ENCODE assay signal across 17 mouse cellular contexts in the genomic region with DNA sequence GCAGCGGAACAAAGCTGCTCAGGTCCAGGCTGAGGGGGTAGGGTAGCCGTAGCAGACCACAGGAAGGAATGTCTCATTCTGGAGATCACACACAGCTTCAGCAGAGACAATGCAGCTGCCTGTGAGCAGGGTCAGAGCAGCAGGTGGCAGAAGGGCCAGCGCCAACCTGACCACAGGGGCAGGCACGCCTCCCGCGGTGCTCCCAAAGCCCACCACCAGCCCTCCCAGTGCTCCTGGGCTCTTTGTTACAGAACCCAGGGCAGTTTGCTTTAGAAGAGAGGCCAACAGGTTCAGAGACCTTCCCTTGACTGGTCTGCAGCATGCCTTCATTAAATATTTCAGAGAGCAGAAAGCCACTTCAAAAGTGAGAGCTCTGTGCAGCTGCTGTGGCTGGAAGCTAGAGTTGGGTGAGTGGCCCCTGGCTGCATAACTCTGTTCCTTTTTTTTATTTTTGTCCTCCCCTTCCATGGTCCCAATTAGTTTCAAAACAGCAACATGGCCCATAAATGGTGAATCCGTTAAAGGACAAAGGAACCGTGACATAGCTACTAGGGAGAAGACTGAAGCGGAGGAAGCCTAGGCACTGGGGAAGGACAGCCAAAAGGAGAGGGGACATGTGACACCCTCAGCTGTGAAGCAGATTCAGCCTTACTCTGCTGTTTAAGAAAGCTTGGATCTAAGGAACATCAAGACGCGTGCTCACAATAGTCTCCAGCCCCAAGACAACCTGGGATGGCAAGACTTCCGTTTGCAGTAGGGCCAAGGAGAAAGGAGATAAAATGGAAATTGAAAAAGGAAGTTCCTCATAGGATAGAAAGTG.
DNase-seq lines count a peak whose midpoint lies in the region; ATAC-seq and TF ChIP-seq lines count a peak whose summit lies in the region.
"Had no signal": no experiment of that assay in that cellular context is flagged by ENCODE, and none has a peak within 500 bp of the region (broad histone marks: within the 10 kb centered on the region; RNA-seq: fewer than 3 reads in every experiment).

No protein-coding gene starts in this region.

- TF ChIP-seq EP300 in heart, adult 2 months (IDR thresholded peaks at IDR 0.05; ENCODE audit: insufficient read depth, low read depth, low read length): no peak

- H3K4me3 ChIP-seq in heart, adult 2 months: no peak overlapping the region
- no peak overlapping the region for H3K4me3 ChIP-seq in midbrain, embryonic 10.5 days
- H3K4me3 ChIP-seq in midbrain, embryonic 14.5 days (replicated peaks; ENCODE audit: low read depth, low read length): no peak overlapping the region
- no peak overlapping the region for H3K4me3 ChIP-seq in embryonic facial prominence, embryonic 14.5 days (ENCODE audit: low read depth, low read length)
- H3K4me3 ChIP-seq in neural tube, embryonic 11.5 days (ENCODE audit: low read depth, low read length): no peak overlapping the region
- H3K4me3 ChIP-seq: liver, embryonic 13.5 days had no signal

- DNase-seq in heart, adult 11 months: peak; percentile 66
- no peak for DNase-seq in heart, adult 2 months
- peak; percentile 30 for DNase-seq in midbrain, embryonic 10.5 days (ENCODE audit: low spot score)
- no peak for DNase-seq in midbrain, embryonic 14.5 days
- DNase-seq in embryonic facial prominence, embryonic 14.5 days (ENCODE audit: low spot score): peak; percentile 40
- DNase-seq in neural tube, embryonic 11.5 days (ENCODE audit: low spot score): peak; percentile 16
- no peak for DNase-seq in adrenal gland, adult 8-10 months
- DNase-seq in gastrocnemius, adult 8-10 months (ENCODE audit: low spot score in 2 of 2): no peak
- DNase-seq: adrenal gland, postnatal 10 days; cerebellum, adult 11-12 months; gastrocnemius, postnatal 14 days; heart, postnatal 14 days; kidney, adult 18-20 months; liver, embryonic 13.5 days; spleen, adult 18-20 months; thymus, adult 2 months had no signal

- H3K27ac ChIP-seq in heart, adult 2 months: no peak overlapping the region
- H3K27ac ChIP-seq in midbrain, embryonic 10.5 days (replicated peaks): peak overlapping the region; percentile 70
- H3K27ac ChIP-seq in midbrain, embryonic 14.5 days (replicated peaks; ENCODE audit: low read depth, low read length): no peak overlapping the region
- H3K27ac ChIP-seq in embryonic facial prominence, embryonic 14.5 days (replicated peaks; ENCODE audit: low read depth, low read length): peak overlapping the region; percentile 36
- H3K27ac ChIP-seq in neural tube, embryonic 11.5 days (ENCODE audit: low read depth, low read length): no peak overlapping the region
- H3K27ac ChIP-seq: liver, embryonic 13.5 days had no signal

- H3K4me2 ChIP-seq in midbrain, embryonic 14.5 days (ENCODE audit: low read length): no peak overlapping the region
- no peak overlapping the region for H3K4me2 ChIP-seq in embryonic facial prominence, embryonic 14.5 days (ENCODE audit: low read depth, low read length)
- H3K4me2 ChIP-seq in neural tube, embryonic 11.5 days (ENCODE audit: low read depth): no peak overlapping the region
- H3K4me2 ChIP-seq: liver, embryonic 13.5 days had no signal

- intact Hi-C loops in heart, adult 2 months (cut with DNase I): no loop called here

- WGBS in heart, adult 2 months: 58% methylated on average over 12 of the region's 12 CpGs
- WGBS in midbrain, embryonic 10.5 days: 42% methylated on average over 12 of the region's 12 CpGs
- 34% methylated on average over 12 of the region's 12 CpGs for WGBS in midbrain, embryonic 14.5 days
- 44% methylated on average over 12 of the region's 12 CpGs for WGBS in embryonic facial prominence, embryonic 14.5 days
- WGBS in neural tube, embryonic 11.5 days: 32% methylated on average over 12 of the region's 12 CpGs

- no peak for TF ChIP-seq POLR2A in heart, adult 2 months (IDR thresholded peaks at IDR 0.05; ENCODE audit: insufficient read depth, low read depth, low read length)

- H3K27me3 ChIP-seq in heart, adult 2 months (ENCODE audit: control insufficient read depth, insufficient read depth, low read length): no peaks in the 10 kb centered on the region
- peaks cover 6% of the 10 kb centered on the region for H3K27me3 ChIP-seq in midbrain, embryonic 10.5 days (ENCODE audit: low read depth, poor library complexity, severe bottlenecking)
- H3K27me3 ChIP-seq in midbrain, embryonic 14.5 days (ENCODE audit: control insufficient read depth, insufficient read depth, low read length): no peaks in the 10 kb centered on the region
- no peaks in the 10 kb centered on the region for H3K27me3 ChIP-seq in embryonic facial prominence, embryonic 14.5 days (replicated peaks; ENCODE audit: control insufficient read depth, insufficient read depth, low read length)
- no peaks in the 10 kb centered on the region for H3K27me3 ChIP-seq in neural tube, embryonic 11.5 days (ENCODE audit: control insufficient read depth, insufficient read depth, low read length)
- H3K27me3 ChIP-seq: liver, embryonic 13.5 days; Patski had no signal

- no peak for ATAC-seq in midbrain, embryonic 14.5 days (ENCODE audit: low FRiP score, low TSS enrichment)
- peak; percentile 74 for ATAC-seq in embryonic facial prominence, embryonic 14.5 days (ENCODE audit: low read depth)
- ATAC-seq in neural tube, embryonic 11.5 days (ENCODE audit: insufficient read depth, low FRiP score, low TSS enrichment): no peak
- ATAC-seq: Patski had no signal

- H3K9ac ChIP-seq in heart, adult 2 months (ENCODE audit: low read depth, low read length): no peak overlapping the region
- H3K9ac ChIP-seq in midbrain, embryonic 14.5 days (replicated peaks; ENCODE audit: low read length): no peak overlapping the region
- H3K9ac ChIP-seq in embryonic facial prominence, embryonic 14.5 days (ENCODE audit: low read depth, low read length): no peak overlapping the region
- no peak overlapping the region for H3K9ac ChIP-seq in neural tube, embryonic 11.5 days (ENCODE audit: low read length)
- H3K9ac ChIP-seq: liver, embryonic 13.5 days had no signal

- no peaks in the 10 kb centered on the region; the same call in 1 of the 2 replicates for H3K4me1 ChIP-seq in heart, adult 2 months (ENCODE audit: control insufficient read depth, insufficient read depth, low read length)
- peaks cover 12% of the 10 kb centered on the region for H3K4me1 ChIP-seq in midbrain, embryonic 10.5 days
- H3K4me1 ChIP-seq in midbrain, embryonic 14.5 days (ENCODE audit: control insufficient read depth, insufficient read depth, low read length): no peaks in the 10 kb centered on the region
- H3K4me1 ChIP-seq in embryonic facial prominence, embryonic 14.5 days (ENCODE audit: control insufficient read depth, insufficient read depth, low read length): peaks cover 5% of the 10 kb centered on the region
- no peaks in the 10 kb centered on the region for H3K4me1 ChIP-seq in neural tube, embryonic 11.5 days (ENCODE audit: control insufficient read depth, insufficient read depth, low read length)
- H3K4me1 ChIP-seq: liver, embryonic 13.5 days had no signal

- no peaks in the 10 kb centered on the region for H3K9me3 ChIP-seq in midbrain, embryonic 10.5 days (replicated peaks)
- H3K9me3 ChIP-seq in midbrain, embryonic 14.5 days (ENCODE audit: control insufficient read depth, low read length): no peaks in the 10 kb centered on the region
- H3K9me3 ChIP-seq in embryonic facial prominence, embryonic 14.5 days (ENCODE audit: control insufficient read depth, low read length): no peaks in the 10 kb centered on the region
- no peaks in the 10 kb centered on the region for H3K9me3 ChIP-seq in neural tube, embryonic 11.5 days (ENCODE audit: control insufficient read depth, low read length)
- H3K9me3 ChIP-seq: liver, embryonic 13.5 days had no signal

- H3K36me3 ChIP-seq in heart, adult 2 months (ENCODE audit: control insufficient read depth, insufficient read depth, low read length): no peaks in the 10 kb centered on the region
- no peaks in the 10 kb centered on the region for H3K36me3 ChIP-seq in midbrain, embryonic 10.5 days
- no peaks in the 10 kb centered on the region for H3K36me3 ChIP-seq in midbrain, embryonic 14.5 days (ENCODE audit: control insufficient read depth, insufficient read depth, low read length)
- H3K36me3 ChIP-seq in embryonic facial prominence, embryonic 14.5 days (ENCODE audit: control insufficient read depth, insufficient read depth, low read length): no peaks in the 10 kb centered on the region
- no peaks in the 10 kb centered on the region for H3K36me3 ChIP-seq in neural tube, embryonic 11.5 days (ENCODE audit: control insufficient read depth, insufficient read depth, low read length)
- H3K36me3 ChIP-seq: liver, embryonic 13.5 days had no signal

- TF ChIP-seq CTCF in heart, adult 2 months (IDR thresholded peaks at IDR 0.05): no peak

- no peaks in the 10 kb centered on the region for H3K79me2 ChIP-seq in heart, adult 2 months (replicated peaks; ENCODE audit: control insufficient read depth, insufficient read depth, low read length)

Comparison
In these comparisons a context has a peak if more than half of its experiments do, and no peak if none do; other contexts are left out.
1. DNase-seq: peak in heart, adult 11 months (single experiment), midbrain, embryonic 10.5 days (single experiment), embryonic facial prominence, embryonic 14.5 days (single experiment) and neural tube, embryonic 11.5 days (single experiment); none in heart, adult 2 months (0 of 2), midbrain, embryonic 14.5 days (single experiment), adrenal gland, adult 8-10 months (single experiment) and gastrocnemius, adult 8-10 months (0 of 2).
2. H3K27ac ChIP-seq: peak in midbrain, embryonic 10.5 days (single experiment) and embryonic facial prominence, embryonic 14.5 days (single experiment); none in heart, adult 2 months (single experiment), midbrain, embryonic 14.5 days (single experiment) and neural tube, embryonic 11.5 days (single experiment).